Mouse (Mus musculus) left cerebral cortex, postnatal 4 days (tissue): Measurements from ENCODE around the gene Plekhm2. TPM values are rescaled to one million over a fixed set of nuclear protein-coding genes. Genes with fewer than 3 reads are reported as not detected.

ENCODE experiments used
- DNase-seq: peaks from one replicate; pipeline ENCODE4 v3.0.0-alpha.2; 2022
- intact Hi-C: fragments of 180-260 bp; cut with DNase I; formaldehyde crosslinking; loops from one replicate; pipeline ENCODE4 v1.15.1; 2025
- total RNA-seq, 2 experiments: library from RNA; stranded (reverse); gene quantifications; 2 replicates each; pipeline ENCODE4 v1.2.3; 2021

Plekhm2 gene
- total RNA-seq, 2 experiments from 2014 or later = 44.1 to 51.1 TPM

- intact Hi-C loops = loop anchor here (10.0 kb wide), 1 partner anchor 230 kb away; the partner anchor contains the start of gene Ctrc
These were observed 49.8 kb downstream of the Plekhm2 start for GRCm38 (mm10) chr4:141614946-141615345.

GRCm38 (mm10) chr4:141609538-141609937 is 55.2 kb downstream of the Plekhm2 start:
- DNase-seq = no peak
- intact Hi-C loops = no loop called here

More at GRCm38 (mm10) chr4:141614946-141615345, 49.8 kb downstream of the Plekhm2 start:
- peak; percentile 71 for DNase-seq

- DNase-seq = no peak
- intact Hi-C loops = no loop called here
These were observed 58.8 kb downstream of the Plekhm2 start, which contains the start of gene Fblim1 for GRCm38 (mm10) chr4:141605861-141606260. Gene Fblim1, minus strand, starts transcription at chr4:141606096.

- intact Hi-C loops = no loop called here
- DNase-seq = no peak
These were observed 59.3 kb downstream of the Plekhm2 start for GRCm38 (mm10) chr4:141605421-141605820.

GRCm38 (mm10) chr4:141604493-141604892 is 60.2 kb downstream of the Plekhm2 start:
- no peak for DNase-seq
- intact Hi-C loops = no loop called here

- DNase-seq = no peak
- intact Hi-C loops = no loop called here
These were observed 60.8 kb downstream of the Plekhm2 start for GRCm38 (mm10) chr4:141603921-141604320.

- DNase-seq = no peak
- intact Hi-C loops = no loop called here
These were observed 62.0 kb downstream of the Plekhm2 start for GRCm38 (mm10) chr4:141602523-141603223.

GRCm38 (mm10) chr4:141601148-141601862 is 63.4 kb downstream of the Plekhm2 start:
- intact Hi-C loops = no loop called here

GRCm38 (mm10) chr4:141600364-141600763 is 64.3 kb downstream of the Plekhm2 start:
- intact Hi-C loops = no loop called here

More at GRCm38 (mm10) chr4:141601148-141601862, 63.4 kb downstream of the Plekhm2 start:
- DNase-seq = no peak

GRCm38 (mm10) chr4:141599251-141600141 is 65.2 kb downstream of the Plekhm2 start:
- intact Hi-C loops = no loop called here
- no peak for DNase-seq

More at GRCm38 (mm10) chr4:141600364-141600763, 64.3 kb downstream of the Plekhm2 start:
- no peak for DNase-seq

- intact Hi-C loops = no loop called here
- DNase-seq = no peak
These were observed 65.8 kb downstream of the Plekhm2 start for GRCm38 (mm10) chr4:141598894-141599250.

- intact Hi-C loops = no loop called here
- no peak for DNase-seq
These were observed 66.4 kb downstream of the Plekhm2 start for GRCm38 (mm10) chr4:141598199-141598893.

GRCm38 (mm10) chr4:141596700-141597328 is 67.9 kb downstream of the Plekhm2 start:
- DNase-seq = no peak
- intact Hi-C loops = no loop called here

GRCm38 (mm10) chr4:141595605-141596268 is 69.0 kb downstream of the Plekhm2 start:
- intact Hi-C loops = no loop called here
- DNase-seq = peak; percentile 29

- DNase-seq = no peak
- intact Hi-C loops = no loop called here
These were observed 69.6 kb downstream of the Plekhm2 start for GRCm38 (mm10) chr4:141595138-141595537.

- peak; percentile 38 for DNase-seq
- intact Hi-C loops = no loop called here
These were observed 73.2 kb downstream of the Plekhm2 start for GRCm38 (mm10) chr4:141591547-141591946.

- no peak for DNase-seq
These were observed 80.8 kb downstream of the Plekhm2 start for GRCm38 (mm10) chr4:141583919-141584318.

GRCm38 (mm10) chr4:141581051-141581450 is 83.6 kb downstream of the Plekhm2 start:
- no peak for DNase-seq
- intact Hi-C loops = no loop called here

More at GRCm38 (mm10) chr4:141583919-141584318, 80.8 kb downstream of the Plekhm2 start:
- intact Hi-C loops = no loop called here

GRCm38 (mm10) chr4:141578833-141579232 is 85.9 kb downstream of the Plekhm2 start:
- no peak for DNase-seq
- intact Hi-C loops = loop anchor here (5.0 kb wide), 2 partner anchors 177 to 192 kb away; no protein-coding TSS in a partner anchor
